Mouse (Mus musculus): ENCODE measurements around the gene Dcst1. TPM values are rescaled to one million over a fixed set of nuclear protein-coding genes. Genes with fewer than 3 reads are reported as not detected.

The Dcst1 gene
- not detected for total RNA-seq (2023)

GRCm38 (mm10) chr3:89365153-89365485 is at the start of gene Dcst1:
TSS of gene Dcst1 (minus strand) at chr3:89365253.

DNA sequence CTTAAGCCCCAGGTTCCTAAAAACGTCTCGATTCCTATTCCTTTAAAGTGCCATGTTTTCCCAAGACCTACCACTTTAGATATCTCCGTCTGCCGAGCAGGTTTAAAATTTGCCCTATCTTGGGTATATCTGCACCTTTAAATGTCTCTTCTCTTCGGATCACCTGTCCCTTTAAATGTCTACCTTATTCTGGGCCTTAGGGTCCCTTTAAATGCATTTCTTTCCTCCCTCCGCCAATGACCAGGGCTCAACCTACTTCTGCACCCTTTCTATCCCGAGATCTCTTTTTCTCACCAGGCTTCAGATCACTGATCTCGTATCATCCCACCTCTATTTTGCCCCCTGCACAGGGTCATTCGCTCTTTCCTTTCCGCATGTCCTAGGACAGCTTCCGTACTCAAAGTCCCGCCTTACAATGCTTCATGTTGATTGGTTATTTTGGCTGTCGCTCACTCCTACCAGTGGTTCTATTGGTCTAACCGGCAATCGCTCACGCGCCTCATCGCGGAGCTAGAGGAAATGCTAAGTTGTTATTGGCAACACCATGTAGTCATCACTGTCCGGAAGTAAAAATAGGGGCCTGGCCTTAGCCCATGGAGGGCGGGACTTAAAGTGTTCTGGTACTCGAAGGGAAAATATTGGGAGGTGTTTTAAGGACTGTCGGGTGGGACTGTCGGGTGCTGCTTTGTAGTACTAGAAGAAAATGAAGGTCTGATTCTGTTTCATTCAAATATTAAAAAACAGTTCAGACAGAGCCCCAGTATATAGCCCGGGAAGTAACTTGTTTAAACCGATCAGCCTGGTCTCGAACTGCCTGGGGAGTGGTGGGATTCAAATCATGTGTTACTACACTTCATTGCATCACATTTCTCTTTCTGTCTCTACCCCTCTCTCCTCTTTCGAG is 46.7 kb upstream of the Dcst1 start, which contains the start of gene Flad1:
Flad1 (minus strand) TSS at position 381 of the 904 bp plus-strand sequence.

DNA sequence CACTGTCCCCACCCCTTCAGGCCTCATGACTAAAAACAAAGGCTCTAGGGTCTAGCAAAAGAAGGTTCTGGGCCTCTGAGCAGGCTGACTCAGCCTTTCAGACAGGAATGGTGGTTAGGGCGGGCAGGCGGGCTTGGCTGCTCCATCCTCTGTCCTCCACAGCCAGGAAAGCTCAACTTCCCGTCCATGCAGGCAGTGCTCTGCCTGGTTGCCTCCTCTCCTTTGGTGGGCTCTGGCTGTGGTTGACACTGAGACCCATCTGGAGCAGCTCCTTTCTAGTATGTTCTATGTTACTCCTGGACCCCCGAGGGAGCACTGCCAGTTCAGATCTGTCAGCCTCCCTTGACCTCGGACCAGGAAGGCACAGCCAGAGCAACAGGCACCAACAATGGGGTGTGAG is 37.6 kb upstream of the Dcst1 start, which contains the start of gene Lenep:
Lenep (minus strand) TSS at position 101 of the 400 bp plus-strand sequence.

DNA sequence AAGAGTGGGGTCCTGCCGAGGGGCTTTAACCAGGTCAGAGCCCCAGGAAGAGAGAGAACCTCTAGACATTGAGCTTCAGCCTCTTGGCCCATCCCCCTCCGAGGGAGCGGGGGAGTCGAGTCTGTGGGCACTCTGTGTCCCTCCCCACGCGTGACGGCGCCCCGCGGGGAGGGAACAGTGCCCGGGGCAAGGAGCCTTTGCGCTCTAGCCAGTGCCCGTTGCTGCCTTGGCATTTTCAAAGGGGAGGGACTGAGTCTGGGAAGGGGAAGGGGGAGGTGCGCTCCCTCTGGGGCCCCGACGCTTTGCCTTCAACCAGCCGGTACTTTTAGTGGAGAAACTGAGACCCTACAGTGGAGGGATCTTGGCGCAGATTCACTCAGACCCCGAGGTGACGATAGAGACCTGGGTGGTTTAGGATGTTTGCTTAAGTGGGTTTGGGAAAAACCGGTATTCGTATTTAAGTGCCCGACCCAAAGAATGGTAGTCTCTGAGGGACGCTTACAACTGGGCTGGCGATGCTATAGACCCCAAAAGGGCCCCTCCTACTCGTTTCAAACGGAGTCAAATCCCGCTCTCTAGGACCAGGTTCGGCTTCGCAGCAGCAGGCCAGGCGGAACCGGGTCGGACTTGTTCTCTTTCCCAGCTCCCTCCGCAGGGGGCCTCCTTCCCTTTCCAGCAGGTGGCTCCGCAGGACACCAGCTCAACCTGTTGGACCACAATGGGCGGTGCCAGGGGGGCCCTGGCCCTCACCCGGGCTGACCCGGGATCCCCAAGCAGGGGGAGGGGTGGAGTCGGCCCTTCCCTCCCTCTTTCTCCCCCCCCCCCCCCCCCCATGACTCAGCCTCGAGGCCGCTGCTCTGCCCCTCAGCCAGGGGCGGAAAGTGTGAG is 29.2 kb upstream of the Dcst1 start, which contains the start of gene Zbtb7b:
Zbtb7b (minus strand) TSS at position 771 of the 888 bp plus-strand sequence.

DNA sequence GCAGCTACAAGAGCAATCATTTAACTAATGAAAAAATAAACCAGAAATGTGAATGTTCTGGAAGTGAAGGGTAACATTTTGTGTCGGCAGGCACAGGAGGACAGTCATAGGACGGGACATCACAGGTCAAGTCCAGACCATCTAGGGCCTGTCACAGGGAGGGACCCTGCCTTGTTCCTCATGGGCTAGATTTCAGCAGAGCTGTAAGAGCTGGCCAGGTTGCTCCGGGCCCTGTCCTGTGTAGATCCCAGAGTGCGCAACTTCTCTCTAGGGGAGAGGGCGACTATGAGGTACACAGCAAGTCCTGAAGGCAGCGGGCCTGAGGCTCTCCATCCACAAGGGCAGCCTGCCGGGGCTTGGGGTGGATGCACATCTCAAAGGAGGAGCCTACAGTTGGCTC is 3.4 kb downstream of the Dcst1 start, which contains the start of gene Dcst2:
Dcst2 (plus strand) TSS at position 301 of the 400 bp plus-strand sequence.

GRCm38 (mm10) chr3:89349869-89350501 is 15.1 kb downstream of the Dcst1 start, which contains the start of gene Adam15:
TSS of gene Adam15 (minus strand) at chr3:89349996.

GRCm38 (mm10) chr3:89337721-89338578 is 27.1 kb downstream of the Dcst1 start, which contains the start of gene Efna4:
TSS of gene Efna4 (minus strand) at chr3:89338028.

GRCm38 (mm10) chr3:89322514-89323165 is 42.4 kb downstream of the Dcst1 start, which contains the start of gene Efna3:
TSS of gene Efna3 (minus strand) at chr3:89322965.

Other genes with a start within 250 kb of the Dcst1 start
- gene Pklr, start 229.1 kb downstream of the Dcst1 start, total RNA-seq (2023), result 10 to 100 TPM in 1 of 2 experiments, 1 to 10 TPM in 1; 5.7 to 15.2 TPM
- not detected for gene Hcn3, start 205.1 kb downstream of the Dcst1 start, total RNA-seq (2023)
- 10 to 100 TPM; 46.4 to 68.4 TPM for gene Clk2, start 200.5 kb downstream of the Dcst1 start, total RNA-seq (2023)
- 10 to 100 TPM; 43.8 to 48.0 TPM for gene Scamp3, start 187.8 kb downstream of the Dcst1 start, total RNA-seq (2023)
- gene Fam189b, start 182.1 kb downstream of the Dcst1 start, total RNA-seq (2023), result 1 to 10 TPM; 6.2 to 8.9 TPM
- gene Gba, start 162.3 kb downstream of the Dcst1 start, total RNA-seq (2023), result 10 to 100 TPM; 62.4 to 71.4 TPM
- gene Thbs3, start 150.1 kb downstream of the Dcst1 start, total RNA-seq (2023), result 1 to 10 TPM in 1 of 2 experiments, under 1 TPM in 1; 0.38 to 1.1 TPM
- gene Mtx1, start 138.2 kb downstream of the Dcst1 start, total RNA-seq (2023), result 10 to 100 TPM; 51.2 to 53.3 TPM
- not detected for gene Muc1, start 136.2 kb downstream of the Dcst1 start, total RNA-seq (2023)
- gene Krtcap2, start 119.3 kb downstream of the Dcst1 start, total RNA-seq (2023), result 10 to 100 TPM; 58.9 to 75.6 TPM
- under 1 TPM; 0.53 to 0.69 TPM for gene Trim46, start 118.9 kb downstream of the Dcst1 start, total RNA-seq (2023)
- gene Dpm3, start 105.9 kb downstream of the Dcst1 start, total RNA-seq (2023), result 10 to 100 TPM; 35.3 to 45.6 TPM
- 10 to 100 TPM; 18.8 to 21.5 TPM for gene Slc50a1, start 94.7 kb downstream of the Dcst1 start, total RNA-seq (2023)
- gene Efna1, start 84.1 kb downstream of the Dcst1 start, total RNA-seq (2023), result not detected
- not detected for gene Efna3, start 42.3 kb downstream of the Dcst1 start, total RNA-seq (2023)
- gene Efna4, start 27.2 kb downstream of the Dcst1 start, total RNA-seq (2023), result not detected
- 100 to 1,000 TPM; 120 to 129 TPM for gene Adam15, start 15.3 kb downstream of the Dcst1 start, total RNA-seq (2023)
- gene Dcst2, start 3.3 kb downstream of the Dcst1 start, total RNA-seq (2023), result not detected
- 100 to 1,000 TPM; 134 to 142 TPM for gene Zbtb7b, start 29.5 kb upstream of the Dcst1 start, total RNA-seq (2023)
- gene Lenep, start 37.5 kb upstream of the Dcst1 start, total RNA-seq (2023), result under 1 TPM in 1 of 2 experiments, not detected in 1; 0.87 TPM
- 10 to 100 TPM; 14.4 to 16.8 TPM for gene Flad1, start 46.6 kb upstream of the Dcst1 start, total RNA-seq (2023)
- gene Cks1b, start 53.1 kb upstream of the Dcst1 start, total RNA-seq (2023), result 10 to 100 TPM; 42.6 to 51.9 TPM
- gene Shc1, start 53.2 kb upstream of the Dcst1 start, total RNA-seq (2023), result 100 to 1,000 TPM; 104 to 111 TPM
- gene Pygo2, start 65.0 kb upstream of the Dcst1 start, total RNA-seq (2023), result 10 to 100 TPM; 37.1 to 39.3 TPM
- gene Pbxip1, start 71.5 kb upstream of the Dcst1 start, total RNA-seq (2023), result 100 to 1,000 TPM; 149 to 151 TPM
- 1 to 10 TPM; 6.7 to 9.7 TPM for gene Pmvk, start 89.3 kb upstream of the Dcst1 start, total RNA-seq (2023)
- under 1 TPM; 0.07 to 0.09 TPM for gene Kcnn3, start 154.9 kb upstream of the Dcst1 start, total RNA-seq (2023)

Data from neutrophil, adult 59 days (primary cell).